Mouse (Mus musculus): ENCODE measurements around the gene Usp27x. TPM values are rescaled to one million over a fixed set of nuclear protein-coding genes. Genes with fewer than 3 reads are reported as not detected.

Gene Usp27x
- total and polyA plus RNA-seq, 2 experiments from 2014 or later: 3.2 to 14.3 TPM

DNA sequence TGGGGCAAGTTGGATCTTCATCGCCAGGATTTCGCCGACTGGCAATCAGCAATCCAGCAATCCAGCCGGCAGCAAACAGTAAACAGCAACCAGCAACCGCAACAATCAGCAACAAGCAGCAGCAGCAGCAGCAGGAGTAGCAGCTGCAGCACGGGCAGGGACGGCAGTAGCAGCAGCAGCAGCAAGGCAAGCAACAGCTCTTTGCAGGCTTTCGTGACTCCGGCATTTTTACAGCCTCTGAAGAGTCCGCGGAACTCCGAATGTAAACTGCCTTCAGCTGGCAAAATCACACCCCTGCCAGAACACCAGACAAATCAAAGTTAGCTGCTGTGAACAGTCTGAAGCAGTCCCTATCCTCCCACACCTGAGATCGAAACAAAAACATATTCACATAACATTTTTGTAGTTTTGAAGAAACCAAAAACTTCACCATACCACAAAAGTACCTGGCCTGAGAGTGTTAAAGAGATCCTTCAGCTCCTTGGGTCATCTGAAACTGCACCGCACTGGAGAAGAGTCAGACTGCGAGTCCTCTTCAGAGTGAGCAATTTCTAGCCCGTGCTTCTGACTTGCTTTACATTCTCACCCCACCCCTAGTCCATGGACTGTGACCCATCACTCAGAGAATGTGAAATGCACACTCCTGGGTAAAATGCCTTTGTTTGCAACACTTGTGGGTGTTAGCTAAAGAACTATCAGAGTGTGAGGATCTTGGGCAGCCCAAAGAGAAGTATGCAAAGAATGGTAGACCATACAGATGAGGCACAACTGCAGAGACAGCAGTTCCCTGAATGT, 36.8 kb upstream of the Usp27x start:
- no peak overlapping the region for H3K4me3 ChIP-seq (ENCODE audit: low read depth, low read length)
- H3K9me3 ChIP-seq (ENCODE audit: low read length): no peaks in the 10 kb centered on the region
- H3K4me1 ChIP-seq (ENCODE audit: insufficient read depth): no peaks in the 10 kb centered on the region
- no peak overlapping the region for H3K4me2 ChIP-seq (ENCODE audit: low read depth)
- TF ChIP-seq CTCF (IDR thresholded peaks at IDR 0.05; ENCODE audit: low read depth): no peak
- no peaks in the 10 kb centered on the region for H3K36me3 ChIP-seq (ENCODE audit: insufficient read depth)
- H3K9ac ChIP-seq: no peak overlapping the region
- H3K27ac ChIP-seq (ENCODE audit: low read depth, low read length): no peak overlapping the region
- H3K27me3 ChIP-seq (ENCODE audit: insufficient read depth, low read length): no peaks in the 10 kb centered on the region
- 83% methylated on average over 16 of the region's 16 CpGs for WGBS
- ATAC-seq: no peak
- no peak for DNase-seq

DNA sequence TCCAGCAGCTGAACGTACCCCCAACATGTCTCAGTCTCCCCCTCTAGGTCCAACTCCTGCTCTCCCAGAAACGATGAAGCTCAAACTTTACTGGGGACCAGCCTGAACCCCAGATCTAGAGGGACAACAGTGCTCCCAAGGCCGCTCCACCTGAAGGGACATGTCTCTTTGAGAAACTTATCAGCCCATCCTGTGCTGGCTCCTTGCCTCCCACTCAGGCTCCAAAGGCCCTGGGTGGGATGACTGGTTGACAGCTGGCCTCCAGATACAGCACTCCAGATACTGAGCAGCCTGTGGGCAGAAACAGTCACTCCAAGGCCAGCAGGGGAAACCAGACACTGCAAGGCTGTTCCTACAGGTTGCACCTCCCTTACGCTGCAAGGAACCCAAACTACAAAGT, 956 bp upstream of the Usp27x start:
- H3K9me3 ChIP-seq (ENCODE audit: low read length): no peaks in the 10 kb centered on the region
- ATAC-seq: no peak

DNA sequence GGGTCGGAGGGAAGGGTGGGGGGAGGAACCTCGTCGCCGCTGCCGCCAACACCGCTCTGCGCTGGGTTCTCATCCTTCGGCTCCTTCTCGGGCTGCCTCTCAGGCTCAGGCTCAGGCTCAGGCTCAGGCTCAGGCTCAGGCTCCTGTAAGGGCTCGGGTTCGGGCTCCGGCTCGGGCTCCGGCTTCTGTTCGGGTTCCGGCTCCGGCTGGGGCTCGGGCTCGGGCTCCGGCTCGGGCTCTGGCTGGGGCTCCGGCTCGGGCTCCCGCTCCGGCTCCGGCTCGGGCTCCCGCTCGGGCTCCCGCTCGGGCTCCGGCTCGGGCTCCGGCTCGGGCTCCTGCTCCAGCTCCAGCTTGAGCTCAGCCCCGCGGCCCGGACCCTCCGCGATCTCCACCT, 311 bp downstream of the Usp27x start:
- DNase-seq: no peak
- Histone ChIP-seq H3K27me3 (ENCODE audit: insufficient read depth, low read length) (no peaks in the 10 kb centered on the region), H3K36me3 (ENCODE audit: insufficient read depth) (no peaks in the 10 kb centered on the region), H3K4me2 (ENCODE audit: low read depth) (peak overlapping the region; percentile 60), H3K27ac (ENCODE audit: low read depth, low read length) (peak overlapping the region; percentile 85), H3K4me3 (ENCODE audit: low read depth, low read length) (peak overlapping the region; percentile 50), H3K9ac (peak overlapping the region; percentile 68), H3K4me1 (ENCODE audit: insufficient read depth) (no peaks in the 10 kb centered on the region), H3K9me3 (ENCODE audit: low read length) (no peaks in the 10 kb centered on the region)
- peak; percentile 42 for ATAC-seq
- WGBS: 31% methylated on average over 28 of the region's 40 CpGs
- TF ChIP-seq CTCF (IDR thresholded peaks at IDR 0.05; ENCODE audit: low read depth): no peak

More for the DNA sequence above, 956 bp upstream of the Usp27x start:
- no peak for TF ChIP-seq CTCF (IDR thresholded peaks at IDR 0.05; ENCODE audit: low read depth)
- no peaks in the 10 kb centered on the region for H3K36me3 ChIP-seq (ENCODE audit: insufficient read depth)
- H3K4me2 ChIP-seq (ENCODE audit: low read depth): peak overlapping the region; percentile 60
- H3K27ac ChIP-seq (ENCODE audit: low read depth, low read length): peak overlapping the region; percentile 85
- H3K4me1 ChIP-seq (ENCODE audit: insufficient read depth): no peaks in the 10 kb centered on the region
- H3K9ac ChIP-seq: peak overlapping the region; percentile 68; the same call in 1 of the 2 replicates
- H3K4me3 ChIP-seq (ENCODE audit: low read depth, low read length): peak overlapping the region; percentile 50
- no peak for DNase-seq
- 51% methylated on average over 4 of the region's 4 CpGs for WGBS
- no peaks in the 10 kb centered on the region for H3K27me3 ChIP-seq (ENCODE audit: insufficient read depth, low read length)

DNA sequence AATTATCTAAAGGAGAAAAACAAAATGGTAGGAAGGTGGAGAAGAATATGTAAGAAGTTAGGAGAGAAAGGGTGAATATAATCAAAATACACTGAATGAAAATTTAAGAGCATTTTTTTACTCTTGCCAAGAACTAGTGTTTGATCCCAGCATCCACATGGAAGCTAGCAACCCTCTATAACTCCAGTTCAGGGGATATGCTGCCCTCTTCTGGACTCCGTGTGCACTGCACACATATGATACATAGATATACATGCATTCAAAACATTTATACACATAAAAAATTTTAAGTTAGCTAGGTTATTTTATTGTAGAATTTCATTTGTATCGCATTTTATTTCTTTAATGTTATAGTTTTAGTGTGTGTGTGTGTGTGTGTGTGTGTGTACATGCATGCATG, 50.2 kb downstream of the Usp27x start:
- no peaks in the 10 kb centered on the region for H3K36me3 ChIP-seq (ENCODE audit: insufficient read depth)
- WGBS: 38% methylated on average over 2 of the region's 2 CpGs
- no peaks in the 10 kb centered on the region for H3K27me3 ChIP-seq (ENCODE audit: insufficient read depth, low read length)
- no peak; the same call in 1 of the 2 replicates for TF ChIP-seq CTCF (IDR thresholded peaks at IDR 0.05; ENCODE audit: low read depth)
- H3K9me3 ChIP-seq (ENCODE audit: low read length): no peaks in the 10 kb centered on the region
- H3K4me3 ChIP-seq (ENCODE audit: low read depth, low read length): no peak overlapping the region
- DNase-seq: no peak
- H3K4me1 ChIP-seq (ENCODE audit: insufficient read depth): no peaks in the 10 kb centered on the region
- H3K9ac ChIP-seq: no peak overlapping the region
- no peak for ATAC-seq
- no peak overlapping the region for H3K4me2 ChIP-seq (ENCODE audit: low read depth)
- no peak overlapping the region for H3K27ac ChIP-seq (ENCODE audit: low read depth, low read length)

DNA sequence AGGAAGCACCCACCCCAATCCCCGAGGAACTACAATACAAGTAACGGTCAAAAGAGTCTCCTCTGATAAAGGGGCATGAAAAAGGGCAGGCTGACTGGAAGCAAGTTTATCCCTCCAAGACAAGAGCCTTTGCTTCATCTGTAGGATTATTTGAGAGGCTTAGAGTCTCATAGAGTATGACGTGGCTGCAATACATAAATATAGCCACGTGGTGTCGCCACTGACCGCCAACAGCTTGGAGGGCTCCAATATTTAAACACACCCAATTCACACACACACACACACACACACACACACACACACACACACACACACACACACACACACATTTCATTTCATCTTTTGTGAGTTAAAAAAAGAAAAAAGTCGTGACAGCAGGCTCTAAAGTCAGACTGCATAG, 53.3 kb downstream of the Usp27x start:
- H3K36me3 ChIP-seq (ENCODE audit: insufficient read depth): no peaks in the 10 kb centered on the region
- H3K4me3 ChIP-seq (ENCODE audit: low read depth, low read length): no peak overlapping the region
- H3K4me1 ChIP-seq (ENCODE audit: insufficient read depth): no peaks in the 10 kb centered on the region
- no peak overlapping the region for H3K9ac ChIP-seq
- peak; percentile 81 for DNase-seq
- no peak overlapping the region for H3K27ac ChIP-seq (ENCODE audit: low read depth, low read length)
- WGBS: 14% methylated on average over 7 of the region's 7 CpGs
- H3K4me2 ChIP-seq (ENCODE audit: low read depth): no peak overlapping the region
- H3K9me3 ChIP-seq (ENCODE audit: low read length): no peaks in the 10 kb centered on the region
- ATAC-seq: no peak
- H3K27me3 ChIP-seq (ENCODE audit: insufficient read depth, low read length): no peaks in the 10 kb centered on the region
- TF ChIP-seq CTCF (IDR thresholded peaks at IDR 0.05; ENCODE audit: low read depth): peak; percentile 73

Other genes with a start within 250 kb of the Usp27x start
- gene Clcn5, start 56.5 kb downstream of the Usp27x start, total RNA-seq (2014; rRNA removed): 14.2 and 20.9 TPM in 2 replicates
- 2.6 and 3.9 TPM in 2 replicates for gene Clcn5, start 56.5 kb downstream of the Usp27x start, polyA plus RNA-seq (2015; fragmentation: Nextera tagmentation; extraction: Ambion mirVana)
- gene Foxp3, start 197.8 kb upstream of the Usp27x start, total RNA-seq (2014; rRNA removed): 0.23 TPM in 1 of 2 replicates, not detected in the other
- 0.11 and 0.23 TPM in 2 replicates for gene Foxp3, start 197.8 kb upstream of the Usp27x start, polyA plus RNA-seq (2015; fragmentation: Nextera tagmentation; extraction: Ambion mirVana)
- gene Ppp1r3f, start 198.5 kb upstream of the Usp27x start, total RNA-seq (2014; rRNA removed): 15.5 and 23.7 TPM in 2 replicates
- 4.6 and 7.3 TPM in 2 replicates for gene Ppp1r3f, start 198.5 kb upstream of the Usp27x start, polyA plus RNA-seq (2015; fragmentation: Nextera tagmentation; extraction: Ambion mirVana)
- gene Ccdc22, start 229.7 kb upstream of the Usp27x start, total RNA-seq (2014; rRNA removed): 36.4 and 36.7 TPM in 2 replicates
- gene Ccdc22, start 229.7 kb upstream of the Usp27x start, polyA plus RNA-seq (2015; fragmentation: Nextera tagmentation; extraction: Ambion mirVana): 25.8 and 27.5 TPM in 2 replicates
- gene Cacna1f, start 231.3 kb upstream of the Usp27x start, total RNA-seq (2014; rRNA removed): 0.10 and 0.23 TPM in 2 replicates
- gene Cacna1f, start 231.3 kb upstream of the Usp27x start, polyA plus RNA-seq (2015; fragmentation: Nextera tagmentation; extraction: Ambion mirVana): 0.06 and 0.10 TPM in 2 replicates

Measured in forebrain, postnatal 0 days (tissue).